Mouse (Mus musculus) MEL (cell line): ENCODE measurements at regions not wholly inside any gene's neighbourhood (a gene's known extent, or its start where the extent isn't known, plus 50 kb on each side); places are given as distances from the start of the nearest gene placed in this dataset.

Experiments used
- DNase-seq: peaks from one replicate; pipeline ENCODE4 v3.0.0; 2011; ENCODE audit warnings: low read depth, low spot score
- H3K27ac ChIP-seq: 2 replicates; pipeline ENCODE4 v1.5.1; 2012; ENCODE audit warnings: low read depth, mild to moderate bottlenecking, control low read depth, low read length, moderate library complexity; ENCODE audit not compliant: control insufficient read depth
- H3K27me3 ChIP-seq, 2 experiments: fragments of 150-350 bp in 1 of 2; sonication (generic) in 1 of 2; 2 replicates each; pipeline ENCODE4 v1.6.1; 2012; ENCODE audit warnings: low read length in 2 of 2, mild to moderate bottlenecking in 2 of 2, improper control_type of control experiment in 1 of 2, moderate library complexity in 1 of 2; ENCODE audit not compliant: insufficient read depth in 2 of 2, control insufficient read depth in 1 of 2
- H3K36me3 ChIP-seq, 2 experiments: 2 replicates each; pipeline ENCODE4 v1.6.1; 2012 to 2014; ENCODE audit warnings: low read length in 2 of 2, improper control_type of control experiment in 1 of 2, inconsistent platforms in 1 of 2, mild to moderate bottlenecking in 1 of 2; ENCODE audit not compliant: insufficient read depth in 2 of 2, control insufficient read depth in 1 of 2
- H3K4me1 ChIP-seq, 2 experiments: fragments of 150-350 bp in 1 of 2; sonication (generic) in 1 of 2; 2 replicates each; pipeline ENCODE4 v1.6.1; 2012; ENCODE audit warnings: low read length in 2 of 2, improper control_type of control experiment in 1 of 2, mild to moderate bottlenecking in 1 of 2; ENCODE audit not compliant: insufficient read depth in 2 of 2, control insufficient read depth in 1 of 2
- H3K4me3 ChIP-seq, 2 experiments: fragments of 150-350 bp in 1 of 2; sonication (generic) in 1 of 2; 2 replicates each; pipeline ENCODE4 v1.5.1; 2012; ENCODE audit warnings: low read depth in 2 of 2, low read length in 2 of 2, mild to moderate bottlenecking in 2 of 2, moderate library complexity in 2 of 2, control low read depth in 1 of 2, improper control_type of control experiment in 1 of 2; ENCODE audit not compliant: control insufficient read depth in 1 of 2, insufficient read depth in 1 of 2
- H3K79me2 ChIP-seq: 2 replicates; pipeline ENCODE4 v1.6.1; 2012; ENCODE audit warnings: mild to moderate bottlenecking, low read length, moderate library complexity; ENCODE audit not compliant: control insufficient read depth, poor library complexity, insufficient read depth
- H3K9ac ChIP-seq: 2 replicates; pipeline ENCODE4 v1.6.1; 2012; ENCODE audit warnings: low read depth, mild to moderate bottlenecking, control low read depth, low read length, moderate library complexity; ENCODE audit not compliant: control insufficient read depth, poor library complexity, severe bottlenecking
- H3K9me3 ChIP-seq: fragments of 150-350 bp; sonication (generic); replicated peaks from 2 replicates; pipeline ENCODE4 v1.6.1; 2012; ENCODE audit warnings: mild to moderate bottlenecking, low read length, improper control_type of control experiment, moderate library complexity; ENCODE audit not compliant: insufficient read depth
- GATA1 ChIP-seq: IDR thresholded peaks from 2 replicates; pipeline ENCODE4 v1.6.1; 2011; ENCODE audit warnings: low read depth, low read length, improper control_type of control experiment
- HCFC1 ChIP-seq: IDR thresholded peaks from 2 replicates; pipeline ENCODE4 v1.6.1; 2012; ENCODE audit warnings: low read depth, mild to moderate bottlenecking, inconsistent platforms, low read length, improper control_type of control experiment, moderate library complexity
- MEF2A ChIP-seq: IDR thresholded peaks from 2 replicates; pipeline ENCODE4 v1.6.1; 2014; ENCODE audit warnings: low read depth, mild to moderate bottlenecking, inconsistent platforms, low read length, improper control_type of control experiment; ENCODE audit not compliant: poor library complexity, insufficient replicate concordance, severe bottlenecking; ENCODE audit errors: extremely low read depth
- RCOR1 ChIP-seq: IDR thresholded peaks from 2 replicates; pipeline ENCODE4 v1.6.1; 2012; ENCODE audit warnings: low read depth, mild to moderate bottlenecking, inconsistent platforms, low read length, improper control_type of control experiment
- TBP ChIP-seq: IDR thresholded peaks from 2 replicates; pipeline ENCODE4 v1.8.0; 2011; ENCODE audit warnings: low read depth, low read length, improper control_type of control experiment

- Histone ChIP-seq H3K9me3 (no peaks in the 10 kb centered on the region), H3K36me3 (no peaks in the 10 kb centered on the region), H3K4me1 (no peaks in the 10 kb centered on the region), H3K4me3 (no peak overlapping the region), H3K9ac (no peak overlapping the region), H3K79me2 (no peaks in the 10 kb centered on the region), H3K27me3 (no peaks in the 10 kb centered on the region), H3K27ac (no peak overlapping the region)
- no peak for DNase-seq
- TF ChIP-seq MEF2A (no peak), RCOR1 (no peak), HCFC1 (no peak), GATA1 (no peak), TBP (no peak)
Measured at GRCm38 (mm10) chr11:37306656-37307055, 70.9 kb upstream of the Tenm2 start.
